Mouse (Mus musculus) CH12.LX (cell line): ENCODE results near the gene Foxr1. TPM values are rescaled to one million over a fixed set of nuclear protein-coding genes. Genes with fewer than 3 reads are reported as not detected.

ENCODE experiments used
- DNase-seq: peaks from one replicate; pipeline ENCODE4 v3.0.0-alpha.2; 2013; ENCODE audit errors: extremely low read depth
- H3K27ac ChIP-seq: 2 replicates; pipeline ENCODE4 v1.5.1; 2012; ENCODE audit warnings: low read depth, mild to moderate bottlenecking, control low read depth, moderate library complexity; ENCODE audit not compliant: insufficient read depth
- H3K27me3 ChIP-seq: replicated peaks from 2 replicates; pipeline ENCODE3; 2012; ENCODE audit warnings: inconsistent platforms
- H3K36me3 ChIP-seq, 2 experiments: replicated peaks in 1 of 2; 2 replicates each; pipeline versions ENCODE3 to v1.6.1; 2012; ENCODE audit warnings: inconsistent platforms in 1 of 2, low read length in 1 of 2, mild to moderate bottlenecking in 1 of 2, mixed read lengths in 1 of 2, moderate library complexity in 1 of 2; ENCODE audit not compliant: control insufficient read depth in 1 of 2, insufficient read depth in 1 of 2
- H3K4me1 ChIP-seq, 2 experiments: 2 replicates each; pipeline ENCODE4 v1.6.1; 2012; ENCODE audit warnings: inconsistent platforms in 1 of 2, moderate library complexity in 1 of 2; ENCODE audit not compliant: insufficient read depth in 2 of 2, control insufficient read depth in 1 of 2
- H3K4me2 ChIP-seq: 2 replicates; pipeline ENCODE4 v1.6.1; 2012; ENCODE audit warnings: low read depth, mild to moderate bottlenecking, control low read depth; ENCODE audit not compliant: poor library complexity, insufficient read depth, severe bottlenecking
- H3K4me3 ChIP-seq, 3 experiments: fragments of 150-350 bp in 1 of 3; sonication (generic) in 1 of 3; replicated peaks in 1 of 3; 2 replicates each; pipeline versions ENCODE3 to v1.5.1; 2011 to 2012; ENCODE audit warnings: low read depth in 2 of 3, low read length in 2 of 3, mild to moderate bottlenecking in 2 of 3, moderate library complexity in 2 of 3, control low read depth in 1 of 3, improper control_type of control experiment in 1 of 3, inconsistent platforms in 1 of 3, mixed read lengths in 1 of 3; ENCODE audit not compliant: poor library complexity in 1 of 3
- H3K79me2 ChIP-seq: replicated peaks from 2 replicates; pipeline ENCODE4 v1.6.1; 2012; ENCODE audit warnings: mild to moderate bottlenecking, moderate library complexity; ENCODE audit not compliant: control insufficient read depth, poor library complexity, insufficient read depth, severe bottlenecking; ENCODE audit errors: extremely low read depth
- H3K9ac ChIP-seq: 2 replicates; pipeline ENCODE4 v1.6.1; 2012; ENCODE audit warnings: low read depth, mild to moderate bottlenecking, control low read depth, moderate library complexity; ENCODE audit not compliant: insufficient read depth
- H3K9me3 ChIP-seq: replicated peaks from 2 replicates; pipeline ENCODE3; 2012; ENCODE audit warnings: low read length, inconsistent platforms, mixed read lengths
- BHLHE40 ChIP-seq: IDR thresholded peaks from 2 replicates; pipeline ENCODE4 v1.6.1; 2011; ENCODE audit warnings: mild to moderate bottlenecking, low read depth, low read length, improper control_type of control experiment
- CHD2 ChIP-seq: IDR thresholded peaks from 2 replicates; pipeline ENCODE4 v1.6.1; 2011; ENCODE audit warnings: low read length, improper control_type of control experiment
- ELF1 ChIP-seq: IDR thresholded peaks from 2 replicates; pipeline ENCODE4 v1.6.1; 2014; ENCODE audit warnings: low read depth, mild to moderate bottlenecking, inconsistent platforms, low read length, improper control_type of control experiment
- ETS1 ChIP-seq: conservative IDR thresholded peaks from 2 replicates; pipeline ENCODE4 v1.6.1; 2012; ENCODE audit warnings: low read depth, mild to moderate bottlenecking, inconsistent platforms, low read length, improper control_type of control experiment, moderate library complexity
- HCFC1 ChIP-seq: IDR thresholded peaks from 2 replicates; pipeline ENCODE4 v1.6.1; 2012; ENCODE audit warnings: low read depth, mild to moderate bottlenecking, inconsistent platforms, low read length, improper control_type of control experiment
- JUN ChIP-seq: IDR thresholded peaks from 2 replicates; pipeline ENCODE4 v1.6.1; 2011; ENCODE audit warnings: low read depth, mild to moderate bottlenecking, low read length, improper control_type of control experiment, moderate library complexity; ENCODE audit not compliant: insufficient read depth
- JUND ChIP-seq: conservative IDR thresholded peaks from 2 replicates; pipeline ENCODE4 v1.6.1; 2011; ENCODE audit warnings: low read depth, low read length, improper control_type of control experiment
- MAZ ChIP-seq: IDR thresholded peaks from 2 replicates; pipeline ENCODE4 v1.6.1; 2012; ENCODE audit warnings: low read depth, mild to moderate bottlenecking, inconsistent platforms, low read length, improper control_type of control experiment, moderate library complexity
- MEF2A ChIP-seq: IDR thresholded peaks from 2 replicates; pipeline ENCODE4 v1.6.1; 2014; ENCODE audit warnings: low read depth, mild to moderate bottlenecking, inconsistent platforms, low read length, improper control_type of control experiment, borderline replicate concordance
- MYC ChIP-seq: IDR thresholded peaks from 2 replicates; pipeline ENCODE4 v1.6.1; 2011; ENCODE audit warnings: low read depth, mild to moderate bottlenecking, improper control_type of control experiment, low read length
- NELFE ChIP-seq: IDR thresholded peaks from 2 replicates; pipeline ENCODE4 v1.6.1; 2011; ENCODE audit warnings: low read depth, low read length, improper control_type of control experiment
- NRF1 ChIP-seq: IDR thresholded peaks from 2 replicates; pipeline ENCODE4 v1.6.1; 2014; ENCODE audit warnings: low read depth, mild to moderate bottlenecking, inconsistent platforms, low read length, improper control_type of control experiment, moderate library complexity
- PAX5 ChIP-seq: IDR thresholded peaks from 2 replicates; pipeline ENCODE4 v1.6.1; 2012; ENCODE audit warnings: low read length, inconsistent platforms, mixed read lengths
- POLR2A ChIP-seq: IDR thresholded peaks from 2 replicates; pipeline ENCODE4 v1.6.1; 2011; ENCODE audit warnings: low read depth, mild to moderate bottlenecking, improper control_type of control experiment, low read length
- POLR2AphosphoS2 ChIP-seq: IDR thresholded peaks from 2 replicates; pipeline ENCODE4 v1.6.1; 2011; ENCODE audit warnings: low read depth, low read length, improper control_type of control experiment
- RCOR1 ChIP-seq: conservative IDR thresholded peaks from 2 replicates; pipeline ENCODE4 v1.6.1; 2012; ENCODE audit warnings: low read depth, mild to moderate bottlenecking, inconsistent platforms, low read length, improper control_type of control experiment
- SIN3A ChIP-seq: IDR thresholded peaks from 2 replicates; pipeline ENCODE4 v1.6.1; 2012; ENCODE audit warnings: low read length, improper control_type of control experiment, inconsistent platforms
- SMC3 ChIP-seq: IDR thresholded peaks from 2 replicates; pipeline ENCODE4 v1.6.1; 2011; ENCODE audit warnings: low read depth, low read length, improper control_type of control experiment
- TBP ChIP-seq: conservative IDR thresholded peaks from 2 replicates; pipeline ENCODE4 v1.6.1; 2011; ENCODE audit warnings: low read depth, low read length, improper control_type of control experiment
- UBTF ChIP-seq: IDR thresholded peaks from 2 replicates; pipeline ENCODE4 v1.6.1; 2012; ENCODE audit warnings: low read depth, mild to moderate bottlenecking, inconsistent platforms, low read length, improper control_type of control experiment, moderate library complexity
- USF1 ChIP-seq: IDR thresholded peaks from 2 replicates; pipeline ENCODE4 v1.6.1; 2014; ENCODE audit warnings: low read depth, mild to moderate bottlenecking, inconsistent platforms, low read length, improper control_type of control experiment
- USF2 ChIP-seq: conservative IDR thresholded peaks from 2 replicates; pipeline ENCODE4 v1.6.1; 2011; ENCODE audit warnings: low read depth, low read length, improper control_type of control experiment
- ZC3H11A ChIP-seq: IDR thresholded peaks from 2 replicates; pipeline ENCODE4 v1.6.1; 2012; ENCODE audit warnings: low read depth, mild to moderate bottlenecking, inconsistent platforms, low read length, improper control_type of control experiment
- ZKSCAN1 ChIP-seq: IDR thresholded peaks from 2 replicates; pipeline ENCODE4 v1.6.1; 2012; ENCODE audit warnings: low read depth, inconsistent platforms, low read length, improper control_type of control experiment, borderline replicate concordance
- ZNF384 ChIP-seq: IDR thresholded peaks from 2 replicates; pipeline ENCODE4 v1.6.1; 2012; ENCODE audit warnings: low read depth, low read length, improper control_type of control experiment, inconsistent platforms
- dilution Hi-C: fragments of 300-500 bp; cut with MboI; formaldehyde crosslinking; loops from 2 replicates; pipeline ENCODE4 v1.14.3; 2020; ENCODE audit warnings: low sequenced_read_pairs; ENCODE audit not compliant: extremely low pct_unique_long_range_greater_than_20kb, extremely low pct_ligation_motif_present
- in situ Hi-C: fragments of 300-500 bp; cut with MboI; formaldehyde crosslinking; loops from 3 replicates; pipeline ENCODE4 v1.14.3; 2019; ENCODE audit warnings: low sequenced_read_pairs, low pct_ligation_motif_present, low pct_unique_long_range_greater_than_20kb, mixed read lengths
- polyA plus RNA-seq: library from polyadenylated mRNA; unstranded; fragments of >175 nt; gene quantifications from 2 replicates; pipeline ENCODE4 v1.2.1, GENCODE M21; 2012; ENCODE audit warnings: low read depth; ENCODE audit not compliant: insufficient read length
- total RNA-seq, 2 experiments: library from RNA; depleted of rRNA; stranded (reverse); fragments of 300-350 nt in 1 of 2; fragments of >200 nt in 1 of 2; gene quantifications; 2 replicates each; pipeline ENCODE4 v1.2.3; 2012 to 2014

The Foxr1 gene
- total and polyA plus RNA-seq, 3 experiments, result 0.21 to 1.4 TPM; not detected in 1

DNA sequence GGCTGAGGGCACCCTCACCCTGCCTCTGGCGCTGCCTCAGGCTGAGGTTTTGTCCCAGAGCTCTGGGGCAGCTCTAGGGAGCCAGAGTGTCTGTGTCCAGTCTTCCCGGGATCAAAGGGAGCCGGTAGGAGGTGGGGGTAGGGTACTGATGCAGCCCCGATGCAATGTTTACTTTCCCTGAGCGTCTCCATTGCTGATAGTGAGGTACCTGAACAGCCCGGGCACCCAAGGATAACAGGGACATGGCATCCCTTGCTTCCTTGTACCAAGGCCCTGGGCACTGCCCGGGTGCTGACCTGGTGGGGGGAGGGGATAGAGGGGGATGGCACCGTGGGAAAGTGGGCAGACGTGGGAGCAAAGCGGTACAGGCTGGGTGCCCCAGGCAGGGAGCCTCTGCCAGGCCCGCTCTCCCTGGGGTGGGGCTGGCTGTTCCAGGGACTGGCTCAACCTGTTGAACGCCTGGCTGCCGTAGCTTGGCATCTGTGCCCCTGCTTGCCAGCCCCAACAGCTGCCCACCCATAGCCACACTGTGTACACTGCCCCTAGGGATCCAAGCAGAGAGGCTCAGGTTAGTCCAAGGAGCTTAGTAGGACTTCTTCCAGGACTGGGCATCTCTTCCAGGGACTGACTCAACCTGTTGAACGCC lies 44.7 kb upstream of the Foxr1 start:
- Histone ChIP-seq H3K9ac (no peak overlapping the region), H3K27me3 (peaks cover 5% of the 10 kb centered on the region), H3K4me2 (no peak overlapping the region), H3K9me3 (no peaks in the 10 kb centered on the region), H3K79me2 (no peaks in the 10 kb centered on the region), H3K27ac (no peak overlapping the region), H3K36me3 (peaks cover 0 to 28% of the 10 kb centered on the region in 2 experiments), H3K4me3 (no peak overlapping the region), H3K4me1 (peaks cover 16 to 81% of the 10 kb centered on the region in 2 experiments)
- no peak for TF ChIP-seq ZNF384
- no peak for TF ChIP-seq POLR2A
- no peak for TF ChIP-seq SMC3
- no peak for TF ChIP-seq UBTF
- no peak for TF ChIP-seq ELF1
- no peak for TF ChIP-seq ETS1
- TF ChIP-seq USF2, result no peak
- TF ChIP-seq MAZ, result no peak
- TF ChIP-seq RCOR1, result no peak
- no peak for TF ChIP-seq TBP
- TF ChIP-seq PAX5, result no peak
- no peak for TF ChIP-seq BHLHE40
- TF ChIP-seq CHD2, result no peak
- no peak for TF ChIP-seq POLR2AphosphoS2
- TF ChIP-seq NRF1, result no peak
- no peak for DNase-seq
- in situ Hi-C loops, result no loop called here
- dilution Hi-C loops, result no loop called here

DNA sequence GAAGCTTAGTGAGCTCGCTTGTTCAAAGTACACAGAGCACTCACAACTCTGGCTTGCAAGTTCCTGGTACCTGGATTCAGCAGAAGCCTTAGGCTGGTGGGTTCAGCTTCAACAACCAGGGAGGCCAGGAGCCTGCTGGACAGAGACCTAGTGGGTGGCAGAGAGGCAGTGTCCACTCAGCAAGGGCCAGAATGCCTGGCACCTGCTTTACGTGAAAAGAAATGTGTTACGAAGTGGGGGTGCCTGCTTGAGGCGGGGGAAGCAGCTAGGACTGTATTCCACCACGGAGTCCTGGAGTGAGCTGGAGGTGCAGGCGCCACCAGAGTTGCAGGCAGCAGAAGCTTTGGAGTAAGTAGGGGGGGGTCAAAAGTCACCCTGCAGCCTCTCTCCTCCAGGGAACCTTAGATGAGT lies 44.2 kb upstream of the Foxr1 start:
- no peak overlapping the region for H3K9ac ChIP-seq
- DNase-seq, result no peak
- H3K4me2 ChIP-seq, result 0 out of 2 replicates have a peak overlapping the region, but pooled peaks have one; percentile 85
- no peak for TF ChIP-seq PAX5
- TF ChIP-seq USF1, result no peak
- no peak for TF ChIP-seq SIN3A
- no peak for TF ChIP-seq HCFC1
- TF ChIP-seq SMC3, result no peak
- no peak for TF ChIP-seq ELF1
- no peak for TF ChIP-seq MEF2A
- TF ChIP-seq MYC, result no peak
- no peak for TF ChIP-seq MAZ
- TF ChIP-seq JUND, result no peak
- TF ChIP-seq ZKSCAN1, result no peak
- no peak for TF ChIP-seq ZC3H11A
- no peak for TF ChIP-seq JUN
- no peak for TF ChIP-seq NELFE
- no peaks in the 10 kb centered on the region for H3K79me2 ChIP-seq
- in situ Hi-C loops, result no loop called here
- dilution Hi-C loops, result no loop called here
- no peak overlapping the region for H3K4me3 ChIP-seq
- no peaks in the 10 kb centered on the region for H3K9me3 ChIP-seq
- H3K27me3 ChIP-seq, result peaks cover 5% of the 10 kb centered on the region
- H3K36me3 ChIP-seq, result peaks cover 0 to 28% of the 10 kb centered on the region in 2 experiments
- no peak overlapping the region for H3K27ac ChIP-seq
- H3K4me1 ChIP-seq, result peaks cover 13 to 81% of the 10 kb centered on the region in 2 experiments
